Mouse (Mus musculus) testis, postnatal 10 days (tissue): ENCODE data around the gene Wdr24.
A peak's percentile ranks its signal among the peaks of the same experiment; 100 is the strongest.
"Not testable (repeated sequence)": the region's sequence is repeated elsewhere in the genome, so short reads cannot be mapped to it uniquely, and the experiment has no call there.

ENCODE experiments used
- DNase-seq: peaks from one replicate; pipeline ENCODE4 v3.0.0; 2021; ENCODE audit warnings: low spot score

Gene Wdr24

GRCm38 (mm10) chr17:25860832-25861703, 37.6 kb downstream of the Wdr24 start, which contains the start of gene Wdr90:
Gene Wdr90 (minus strand): TSS chr17:25861501.
- peak; percentile 90 for DNase-seq

- no peak for DNase-seq
Measured at GRCm38 (mm10) chr17:25861704-25862612, 38.5 kb downstream of the Wdr24 start.

- DNase-seq = no peak
Measured at GRCm38 (mm10) chr17:25863681-25864080, 40.3 kb downstream of the Wdr24 start.

GRCm38 (mm10) chr17:25864311-25864710, 40.9 kb downstream of the Wdr24 start:
- DNase-seq = no peak

- DNase-seq = no peak
Measured at GRCm38 (mm10) chr17:25865288-25865687, 41.9 kb downstream of the Wdr24 start.

GRCm38 (mm10) chr17:25866172-25866571, 42.7 kb downstream of the Wdr24 start:
- no peak for DNase-seq

GRCm38 (mm10) chr17:25867509-25867835, 44.0 kb downstream of the Wdr24 start:
- no peak for DNase-seq

- peak; percentile 82 for DNase-seq
Measured at GRCm38 (mm10) chr17:25867836-25868600, 44.6 kb downstream of the Wdr24 start.

GRCm38 (mm10) chr17:25868601-25869191, 45.3 kb downstream of the Wdr24 start, which contains the start of gene Mcrip2:
Gene Mcrip2 (minus strand): TSS chr17:25868764.
- DNase-seq = peak; percentile 87

- no peak for DNase-seq
Measured at GRCm38 (mm10) chr17:25869498-25869897, 46.1 kb downstream of the Wdr24 start.

- DNase-seq = no peak
Measured at GRCm38 (mm10) chr17:25869954-25870353, 46.5 kb downstream of the Wdr24 start.

- DNase-seq = not testable (repeated sequence)
Measured at GRCm38 (mm10) chr17:25871566-25871965, 48.1 kb downstream of the Wdr24 start.

GRCm38 (mm10) chr17:25872676-25873075, 49.2 kb downstream of the Wdr24 start:
- no peak for DNase-seq

- no peak for DNase-seq
Measured at GRCm38 (mm10) chr17:25873405-25874147, 50.1 kb downstream of the Wdr24 start.

GRCm38 (mm10) chr17:25874148-25874720, 50.8 kb downstream of the Wdr24 start:
- DNase-seq = no peak

GRCm38 (mm10) chr17:25874721-25875170, 51.3 kb downstream of the Wdr24 start, which contains the start of gene Mettl26:
Gene Mettl26 (plus strand): TSS chr17:25875074.
- DNase-seq = peak; percentile 90

GRCm38 (mm10) chr17:25875171-25876136, 52.0 kb downstream of the Wdr24 start:
- DNase-seq = peak; percentile 88

GRCm38 (mm10) chr17:25876347-25876915, 53.0 kb downstream of the Wdr24 start:
- peak; percentile 63 for DNase-seq

GRCm38 (mm10) chr17:25877025-25877424, 53.6 kb downstream of the Wdr24 start:
- DNase-seq = no peak
